Mouse (Mus musculus) neural tube, embryonic 14.5 days (tissue): Measurements from ENCODE around the gene Sympk. TPM values are rescaled to one million over a fixed set of nuclear protein-coding genes. Genes with fewer than 3 reads are reported as not detected.

Experiments used
- ATAC-seq: fragments of 200-750 bp; cut with Nextera tagmentation; 2 replicates; pipeline ENCODE4 v1.8.0; 2017; ENCODE audit warnings: low read depth, mild to moderate bottlenecking, moderate TSS enrichment, moderate library complexity
- H3K27ac ChIP-seq: fragments of 300-500 bp; sonication (generic); 2 replicates; pipeline ENCODE4 v1.5.1; 2014; ENCODE audit warnings: low read depth, mild to moderate bottlenecking, control low read depth, low read length, moderate library complexity, mixed read lengths
- H3K27me3 ChIP-seq: fragments of 300-500 bp; sonication (generic); 2 replicates; pipeline ENCODE4 v1.6.1; 2014; ENCODE audit warnings: low read length; ENCODE audit not compliant: control insufficient read depth, insufficient read depth
- H3K36me3 ChIP-seq: fragments of 300-500 bp; sonication (generic); 2 replicates; pipeline ENCODE4 v1.6.1; 2014; ENCODE audit warnings: low read length, mixed read lengths; ENCODE audit not compliant: control insufficient read depth, insufficient read depth
- H3K4me1 ChIP-seq: fragments of 300-500 bp; sonication (generic); 2 replicates; pipeline ENCODE4 v1.6.1; 2014; ENCODE audit warnings: low read length; ENCODE audit not compliant: control insufficient read depth, insufficient read depth
- H3K4me2 ChIP-seq: fragments of 300-500 bp; sonication (generic); 2 replicates; pipeline ENCODE4 v1.6.1; 2014; ENCODE audit warnings: mild to moderate bottlenecking, low read depth, low read length, control low read depth
- H3K4me3 ChIP-seq: fragments of 300-500 bp; sonication (generic); 2 replicates; pipeline ENCODE4 v1.5.1; 2014; ENCODE audit warnings: low read depth, low read length, control low read depth, mixed read lengths
- H3K9ac ChIP-seq: fragments of 300-500 bp; sonication (generic); replicated peaks from 2 replicates; pipeline ENCODE4 v1.6.1; 2014; ENCODE audit warnings: low read depth, mild to moderate bottlenecking, control low read depth, low read length, mixed read lengths
- H3K9me3 ChIP-seq: fragments of 300-500 bp; sonication (generic); 2 replicates; pipeline ENCODE4 v1.6.1; 2016; ENCODE audit warnings: low read length; ENCODE audit not compliant: control insufficient read depth
- WGBS: fragments of 180-500 bp; shearing (Covaris S2); extraction: QIAGEN DNeasy Blood & Tissue Kit; methylation state at CpG from one replicate; pipeline ENCODE4 v1.1.7; 2014; 5-methylcytosine and 5-hydroxymethylcytosine counted together
- polyA plus RNA-seq: library from polyadenylated mRNA; unstranded; fragments of >200 nt; fragmentation: Nextera tagmentation; extraction: Ambion mirVana; gene quantifications from 2 replicates; pipeline ENCODE4 v1.2.1, GENCODE M21; 2014

Gene Sympk
- polyA plus RNA-seq, 1 experiment from 2014 or later, result 16.8 TPM

DNA sequence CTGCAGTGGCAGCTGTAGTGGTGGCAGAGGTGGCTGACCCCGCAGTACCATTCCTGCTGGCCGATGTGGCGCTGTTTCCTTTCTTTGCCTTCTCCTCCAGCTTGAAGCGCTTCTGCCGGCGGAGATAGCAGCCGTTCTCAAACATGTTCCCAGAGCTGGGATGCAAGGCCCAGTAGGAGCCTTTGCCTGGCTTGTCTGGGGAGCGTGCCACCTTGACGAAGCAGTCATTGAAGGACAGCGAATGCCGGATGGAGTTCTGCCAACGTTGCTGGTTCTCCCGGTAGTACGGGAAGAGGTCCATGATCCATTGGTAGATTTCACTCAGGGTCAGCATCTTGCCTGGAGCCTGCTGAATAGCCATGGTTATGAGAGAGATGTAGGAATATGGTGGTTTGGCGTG lies 9.7 kb upstream of the Sympk start:
- Histone ChIP-seq H3K27ac (no peak overlapping the region), H3K9me3 (no peaks in the 10 kb centered on the region), H3K4me1 (0 out of 2 replicates have a peak, but pooled peaks cover 7% of the 10 kb centered on the region), H3K4me3 (no peak overlapping the region), H3K27me3 (no peaks in the 10 kb centered on the region), H3K36me3 (no peaks in the 10 kb centered on the region), H3K9ac (no peak overlapping the region), H3K4me2 (no peak overlapping the region)
- ATAC-seq, result no peak
- WGBS, result 71% methylated on average over 15 of the region's 15 CpGs

DNA sequence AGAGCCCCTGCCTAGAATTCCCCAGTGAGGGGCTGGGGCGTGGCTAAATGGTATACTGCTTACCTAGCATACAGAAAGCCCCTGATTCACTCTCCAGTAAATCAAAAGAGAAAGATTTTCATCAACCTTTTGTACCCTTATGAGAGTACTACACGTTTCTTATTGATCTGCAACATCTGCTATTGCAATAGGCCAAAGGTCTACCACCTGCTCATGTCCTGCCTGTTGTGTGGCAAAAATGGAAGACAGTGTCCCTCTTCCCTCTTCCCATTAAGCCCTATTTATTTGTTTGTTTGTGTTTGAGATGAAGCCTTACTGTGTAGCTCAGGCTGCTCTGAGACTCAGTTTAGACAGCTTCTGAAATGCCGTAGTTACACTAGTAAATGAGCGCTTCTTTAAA lies 8.1 kb upstream of the Sympk start:
- H3K36me3 ChIP-seq, result no peaks in the 10 kb centered on the region
- H3K4me2 ChIP-seq, result no peak overlapping the region
- H3K27ac ChIP-seq, result no peak overlapping the region
- H3K9ac ChIP-seq, result no peak overlapping the region
- no peaks in the 10 kb centered on the region for H3K9me3 ChIP-seq
- no peak for ATAC-seq
- no peaks in the 10 kb centered on the region for H3K27me3 ChIP-seq
- H3K4me3 ChIP-seq, result no peak overlapping the region
- 93% methylated on average over 4 of the region's 4 CpGs for WGBS
- H3K4me1 ChIP-seq, result 0 out of 2 replicates have a peak, but pooled peaks cover 7% of the 10 kb centered on the region

DNA sequence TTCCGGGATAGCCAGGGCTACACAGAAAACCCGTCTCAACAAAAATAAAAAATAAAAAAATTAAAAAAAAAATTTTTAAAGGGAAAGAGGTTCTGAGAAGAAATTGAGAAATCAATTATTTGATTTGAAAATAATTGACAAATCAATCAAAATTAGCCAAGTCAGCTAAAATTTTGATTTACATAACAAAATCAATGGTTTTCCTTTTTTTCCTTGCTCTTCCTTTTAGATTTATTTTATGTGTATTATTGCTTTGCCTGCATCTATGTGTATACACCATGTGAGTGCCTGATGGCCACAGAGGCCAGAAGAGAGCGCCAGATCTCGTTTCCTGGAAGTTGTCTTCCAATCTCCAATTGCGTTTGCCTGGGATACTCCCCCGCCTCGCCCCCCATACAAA lies 6.3 kb upstream of the Sympk start:
- Histone ChIP-seq H3K9me3 (no peaks in the 10 kb centered on the region), H3K4me2 (no peak overlapping the region), H3K4me3 (no peak overlapping the region), H3K9ac (no peak overlapping the region), H3K4me1 (no peaks in the 10 kb centered on the region), H3K27ac (no peak overlapping the region), H3K27me3 (peaks cover 6% of the 10 kb centered on the region; the same call in 1 of the 2 replicates), H3K36me3 (no peaks in the 10 kb centered on the region)
- ATAC-seq, result no peak
- 90% methylated on average over 7 of the region's 7 CpGs for WGBS

DNA sequence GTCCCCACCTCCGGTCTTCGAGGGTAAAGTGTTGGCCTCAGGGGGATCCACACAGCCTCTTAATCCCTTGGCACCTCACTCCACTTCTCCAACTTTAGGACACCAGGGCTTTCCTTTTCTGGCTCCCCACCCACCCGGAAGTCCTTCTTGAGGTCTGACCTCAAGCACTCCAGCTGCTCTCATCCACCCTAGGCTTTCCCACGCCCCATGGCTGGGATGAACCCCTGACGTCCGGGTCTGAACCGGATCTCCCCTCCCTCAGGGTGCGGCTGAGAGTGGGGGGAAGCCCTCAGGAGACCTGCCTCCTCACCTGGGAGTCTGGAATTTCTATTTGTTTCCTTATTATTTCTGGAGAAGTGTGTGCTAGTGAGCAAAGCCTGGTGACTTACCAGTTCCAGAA lies 3.1 kb upstream of the Sympk start:
- no peak for ATAC-seq
- Histone ChIP-seq H3K27me3 (peaks cover 14% of the 10 kb centered on the region; the same call in 1 of the 2 replicates), H3K27ac (no peak overlapping the region), H3K4me3 (no peak overlapping the region), H3K36me3 (no peaks in the 10 kb centered on the region), H3K4me1 (peaks cover 11% of the 10 kb centered on the region), H3K9me3 (no peaks in the 10 kb centered on the region), H3K4me2 (no peak overlapping the region), H3K9ac (no peak overlapping the region)
- 28% methylated on average over 8 of the region's 8 CpGs for WGBS

DNA sequence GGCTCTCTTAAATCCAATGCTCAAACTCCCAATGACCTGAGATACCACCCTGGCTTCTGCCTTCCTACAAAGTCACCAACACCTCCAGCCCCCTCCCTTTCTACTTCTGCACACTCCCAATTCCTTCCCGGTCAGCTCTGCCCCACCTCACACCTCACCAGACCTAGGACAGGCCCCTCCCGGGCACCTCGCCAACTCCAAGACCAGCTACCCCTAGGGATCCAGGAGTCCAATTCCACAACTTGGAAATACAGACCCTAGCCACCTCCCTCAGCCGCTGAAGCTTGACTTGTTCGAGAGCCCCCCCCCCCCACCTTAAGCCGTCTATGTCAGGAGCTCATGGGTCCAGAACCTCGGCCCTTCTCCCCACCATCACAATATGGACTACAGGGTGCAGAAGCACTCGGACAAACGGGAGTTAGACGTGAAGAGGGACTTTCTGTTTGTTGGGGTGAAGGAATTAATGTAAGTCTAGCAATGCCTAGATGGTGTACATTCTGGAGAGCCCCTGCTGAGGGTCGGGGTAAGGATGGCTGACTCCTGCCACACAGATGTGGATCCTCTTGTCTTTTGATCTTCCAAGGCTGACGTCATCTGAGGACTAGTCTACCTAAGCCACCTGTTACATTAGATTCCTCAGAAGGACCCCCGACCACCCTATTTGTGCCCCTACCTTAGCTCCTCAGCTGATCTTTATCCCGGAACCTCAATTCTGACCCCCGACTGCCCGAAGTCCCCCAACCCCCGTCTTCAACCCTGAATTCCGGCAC lies 1.8 kb upstream of the Sympk start:
- Histone ChIP-seq H3K9me3 (no peaks in the 10 kb centered on the region), H3K27me3 (peaks cover 14% of the 10 kb centered on the region; the same call in 1 of the 2 replicates), H3K4me1 (peaks cover 11% of the 10 kb centered on the region), H3K4me2 (no peak overlapping the region), H3K27ac (no peak overlapping the region), H3K36me3 (no peaks in the 10 kb centered on the region), H3K4me3 (no peak overlapping the region), H3K9ac (no peak overlapping the region)
- ATAC-seq, result no peak
- WGBS, result 65% methylated on average over 18 of the region's 18 CpGs

GRCm38 (mm10) chr7:19023357-19023814 lies 791 bp upstream of the Sympk start, which contains the start of gene Foxa3:
Foxa3 (minus strand) TSS chr7:19023538.
- Histone ChIP-seq H3K36me3 (no peaks in the 10 kb centered on the region), H3K9ac (peak within 1 kb of the TSS; percentile 85), H3K4me1 (peaks cover 11% of the 10 kb centered on the region), H3K4me3 (peak within 1 kb of the TSS; percentile 78), H3K27me3 (peaks cover 14% of the 10 kb centered on the region; the same call in 1 of the 2 replicates), H3K9me3 (no peaks in the 10 kb centered on the region), H3K27ac (peak within 1 kb of the TSS; percentile 57), H3K4me2 (peak within 1 kb of the TSS; percentile 11; the same call in 1 of the 2 replicates)
- WGBS, result 3% methylated on average over 30 of the region's 30 CpGs
- peak; percentile 36 for ATAC-seq

GRCm38 (mm10) chr7:19024581-19025255 lies 541 bp downstream of the Sympk start:
- peak overlapping the region; percentile 88 for H3K4me2 ChIP-seq
- H3K36me3 ChIP-seq, result peaks cover 11% of the 10 kb centered on the region
- peaks cover 14% of the 10 kb centered on the region; the same call in 1 of the 2 replicates for H3K27me3 ChIP-seq
- H3K4me3 ChIP-seq, result peak overlapping the region; percentile 78
- H3K9me3 ChIP-seq, result no peaks in the 10 kb centered on the region
- peaks cover 11% of the 10 kb centered on the region for H3K4me1 ChIP-seq
- 2% methylated on average over 21 of the region's 36 CpGs for WGBS
- peak overlapping the region; percentile 57 for H3K27ac ChIP-seq
- peak; percentile 62 for ATAC-seq
- peak overlapping the region; percentile 85 for H3K9ac ChIP-seq

- no peak overlapping the region for H3K27ac ChIP-seq
- no peak for ATAC-seq
- H3K4me1 ChIP-seq, result peaks cover 11% of the 10 kb centered on the region
- no peak overlapping the region for H3K4me3 ChIP-seq
- no peaks in the 10 kb centered on the region for H3K9me3 ChIP-seq
- no peak overlapping the region for H3K9ac ChIP-seq
- H3K4me2 ChIP-seq, result no peak overlapping the region
- peaks cover 30% of the 10 kb centered on the region for H3K36me3 ChIP-seq
- H3K27me3 ChIP-seq, result peaks cover 8% of the 10 kb centered on the region; the same call in 1 of the 2 replicates
Measured at GRCm38 (mm10) chr7:19028067-19028466, 3.9 kb downstream of the Sympk start.
